Mouse (Mus musculus) embryonic stem cell, embryonic (primary cell): ENCODE measurements around the gene Spon2.

ENCODE experiments used
- CTCF ChIA-PET, 4 experiments: fragments of 300-600 bp in 2 of 4; fragments of 350-600 bp in 2 of 4; sonication (Branson Sonifier 250); formaldehyde crosslinking; loops; one replicate each; lab custom pipeline; 2022; ENCODE audit warnings: inconsistent platforms in 2 of 4; lab: Charles Lee
- POLR2A ChIA-PET, 4 experiments: fragments of 300-600 bp in 2 of 4; fragments of 350-600 bp in 2 of 4; sonication (Branson Sonifier 250); formaldehyde crosslinking; loops; one replicate each; lab custom pipeline; 2022; ENCODE audit warnings: antibody characterized with exemption in 4 of 4, inconsistent platforms in 1 of 4; lab: Charles Lee

Spon2 gene

GRCm38 (mm10) chr5:33222841-33223744 lies 4.8 kb upstream of the Spon2 start:
- ChIA-PET CTCF (no interaction called here), POLR2A (interaction anchor here in 2 of 4 experiments (0.7 to 1.3 kb wide), 3 partner anchors 9 to 17 kb away, joined by 3 to 4 read pairs (median 3); no protein-coding TSS in a partner anchor)

- CTCF ChIA-PET = interaction anchor here in 1 of 4 experiments (1.1 kb wide), 1 partner anchor 188 kb away, joined by 5 read pairs; no protein-coding TSS in a partner anchor
- POLR2A ChIA-PET = interaction anchor here in 2 of 4 experiments (1.3 kb wide), 2 partner anchors 10 to 12 kb away, joined by 3 to 4 read pairs; no protein-coding TSS in a partner anchor
These were observed 4.1 kb upstream of the Spon2 start for GRCm38 (mm10) chr5:33222389-33222788.

- POLR2A ChIA-PET = interaction anchor here in 1 of 4 experiments (0.5 to 3.1 kb wide), 2 partner anchors 9 to 59 kb away, joined by 3 to 14 read pairs; no protein-coding TSS in a partner anchor
- CTCF ChIA-PET = no interaction called here
These were observed 2.2 kb upstream of the Spon2 start for GRCm38 (mm10) chr5:33220350-33221044.

DNA sequence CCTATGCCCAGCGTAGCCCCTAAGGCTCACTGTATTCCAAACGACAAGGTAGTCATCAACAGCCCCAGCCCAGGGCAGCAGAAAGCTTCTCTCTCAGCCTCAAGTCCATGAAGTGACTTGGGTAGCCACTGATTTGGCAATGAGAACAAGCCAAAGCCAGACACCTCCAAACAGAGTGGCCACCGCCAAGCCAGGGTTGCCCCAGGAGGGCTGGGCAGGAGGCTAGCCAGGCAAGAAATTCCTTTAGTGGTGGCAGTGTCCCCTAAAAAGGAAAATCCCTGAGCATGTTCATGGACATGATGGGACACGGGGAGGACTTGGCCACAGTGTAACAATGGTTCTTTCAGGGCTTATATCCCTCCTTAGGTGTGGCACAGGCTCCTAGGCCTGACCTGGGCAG lies 1.6 kb upstream of the Spon2 start:
- POLR2A ChIA-PET = interaction anchor here in 1 of 4 experiments (0.5 to 3.1 kb wide), 3 partner anchors 10 to 59 kb away, joined by 3 to 14 read pairs (median 3); no protein-coding TSS in a partner anchor
- CTCF ChIA-PET = interaction anchor here in 1 of 4 experiments (1.6 kb wide), 1 partner anchor 59 kb away, joined by 5 read pairs; no protein-coding TSS in a partner anchor

- POLR2A ChIA-PET = interaction anchor here (0.7 to 3.1 kb wide), 10 partner anchors 10 to 359 kb away, joined by 3 to 14 read pairs (median 4); no protein-coding TSS in a partner anchor
- CTCF ChIA-PET = interaction anchor here in 3 of 4 experiments (0.7 to 2.2 kb wide), 6 partner anchors 14 to 175 kb away, joined by 3 to 7 read pairs (median 4); no protein-coding TSS in a partner anchor
These were observed 643 bp upstream of the Spon2 start for GRCm38 (mm10) chr5:33218746-33219449.

- ChIA-PET POLR2A (interaction anchor here in 3 of 4 experiments (0.6 to 3.1 kb wide), 14 partner anchors 9 to 318 kb away, joined by 3 to 14 read pairs (median 3); partner anchors contain the start of genes Ctbp1 (in 2 of the 3), Maea (in 2 of the 3) and Uvssa (in 1 of the 3)), CTCF (interaction anchor here in 3 of 4 experiments (1.0 to 2.2 kb wide), 6 partner anchors 27 to 183 kb away, joined by 3 to 7 read pairs (median 3); no protein-coding TSS in a partner anchor)
These were observed 592 bp downstream of the Spon2 start for GRCm38 (mm10) chr5:33217663-33218062.

DNA sequence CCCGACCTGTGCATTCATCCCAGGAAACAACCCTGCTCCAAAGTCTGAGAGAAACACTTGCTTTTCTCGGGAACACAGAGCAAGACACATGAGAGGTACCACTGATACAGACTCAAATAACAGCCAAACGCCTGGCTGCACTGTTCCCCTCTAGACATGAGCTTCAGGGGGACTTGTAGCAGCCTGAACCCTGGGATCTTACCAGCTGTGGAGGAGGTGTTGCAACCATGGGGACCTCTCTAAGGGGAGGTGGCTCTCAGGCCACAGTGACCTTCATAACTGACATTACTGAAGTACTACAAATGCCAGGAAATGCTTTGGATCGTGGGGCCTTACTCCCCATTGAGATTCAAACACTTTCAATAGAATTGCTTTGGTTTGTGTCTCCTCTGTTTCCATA lies 3.5 kb downstream of the Spon2 start:
- ChIA-PET CTCF (interaction anchor here in 1 of 4 experiments (0.6 kb wide), 1 partner anchor 235 kb away, joined by 4 read pairs; no protein-coding TSS in a partner anchor), POLR2A (no interaction called here)

DNA sequence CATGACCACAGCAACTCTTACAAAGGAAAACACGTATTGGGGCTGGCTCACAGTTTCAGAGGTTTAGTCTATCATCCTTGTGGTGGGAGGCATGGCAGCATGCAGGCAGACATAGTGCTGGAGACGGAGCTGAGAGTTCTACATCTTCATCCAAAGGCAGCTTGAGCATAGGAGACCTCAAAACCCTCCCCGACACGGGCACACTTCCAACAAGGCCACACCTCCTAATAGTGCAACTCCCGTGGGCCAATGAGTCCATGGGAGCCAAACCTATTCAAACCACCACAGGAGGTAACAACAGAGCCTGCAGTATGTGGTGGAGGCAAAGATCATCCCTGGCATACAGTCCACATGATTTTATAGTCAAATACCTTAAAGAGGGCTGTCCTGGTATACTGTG lies 7.0 kb downstream of the Spon2 start:
- ChIA-PET POLR2A (no interaction called here), CTCF (no interaction called here)

GRCm38 (mm10) chr5:33210515-33210914 lies 7.7 kb downstream of the Spon2 start:
- CTCF ChIA-PET = no interaction called here

DNA sequence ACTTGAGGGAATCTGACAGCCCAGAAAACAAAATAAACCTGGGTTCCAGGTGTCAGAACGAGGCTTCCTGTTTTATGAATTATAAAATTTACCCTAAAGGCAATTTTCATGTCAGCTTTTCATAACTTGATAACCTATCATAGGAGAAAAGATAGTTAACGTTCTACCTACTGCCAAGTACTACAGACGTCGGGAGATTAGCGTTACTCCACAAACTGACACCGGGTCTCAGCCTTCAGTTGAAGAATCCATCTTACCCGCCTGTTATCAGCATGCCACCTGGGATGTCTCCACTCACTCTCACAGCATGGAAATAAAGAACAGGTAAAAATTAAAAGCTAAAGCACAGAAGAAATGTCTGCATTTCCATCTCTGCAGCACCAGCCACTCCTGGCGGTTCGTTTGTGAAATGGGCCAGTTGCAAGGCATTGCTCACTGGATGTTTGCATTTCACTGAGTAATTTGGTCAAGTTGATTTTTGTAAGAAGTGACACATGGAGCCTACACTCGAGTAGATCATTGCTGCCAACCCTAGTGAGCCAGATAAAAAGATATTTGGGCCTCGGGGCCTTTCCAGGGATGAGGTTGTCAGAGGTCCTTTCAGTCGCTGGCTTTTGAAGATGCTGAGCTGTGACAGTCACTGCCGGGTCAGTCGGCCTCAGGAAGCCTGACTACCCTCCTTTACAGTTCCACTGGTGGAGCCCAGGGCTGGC lies 9.6 kb downstream of the Spon2 start:
- POLR2A ChIA-PET = interaction anchor here in 1 of 4 experiments (1.2 kb wide), 1 partner anchor 11 kb away, joined by 3 read pairs; no protein-coding TSS in a partner anchor
- CTCF ChIA-PET = no interaction called here

More at GRCm38 (mm10) chr5:33210515-33210914, 7.7 kb downstream of the Spon2 start:
- POLR2A ChIA-PET = no interaction called here

GRCm38 (mm10) chr5:33207136-33207535 lies 11.1 kb downstream of the Spon2 start:
- POLR2A ChIA-PET = no interaction called here
- CTCF ChIA-PET = no interaction called here

GRCm38 (mm10) chr5:33206328-33206727 lies 11.9 kb downstream of the Spon2 start:
- ChIA-PET POLR2A (no interaction called here), CTCF (no interaction called here)

DNA sequence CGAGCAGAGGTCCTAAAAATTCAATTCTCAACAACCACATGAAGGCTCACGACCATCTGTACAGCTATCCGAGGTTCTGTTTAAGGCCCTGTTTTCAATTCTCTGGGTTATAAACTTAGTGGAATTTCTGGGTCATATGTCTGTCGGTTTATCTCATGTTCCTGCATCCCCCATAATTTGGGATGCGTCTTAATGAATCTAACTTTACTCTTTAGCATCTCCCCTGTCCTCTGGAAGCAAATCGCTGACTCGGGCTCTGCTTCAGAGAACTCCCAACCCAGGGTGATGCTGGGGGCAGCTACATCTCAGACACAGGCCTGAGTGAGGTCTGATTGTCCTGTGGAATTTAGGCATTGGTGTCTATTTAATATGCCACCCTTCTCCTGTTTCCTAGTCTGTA lies 14.0 kb downstream of the Spon2 start:
- POLR2A ChIA-PET = interaction anchor here in 2 of 4 experiments (0.6 to 1.2 kb wide), 2 partner anchors 43 to 273 kb away, joined by 3 read pairs; no protein-coding TSS in a partner anchor
- CTCF ChIA-PET = interaction anchor here in 3 of 4 experiments (0.5 to 1.3 kb wide), 4 partner anchors 20 to 534 kb away, joined by 3 read pairs; no protein-coding TSS in a partner anchor

- CTCF ChIA-PET = interaction anchor here in 3 of 4 experiments (0.6 to 1.3 kb wide), 3 partner anchors 21 to 145 kb away, joined by 3 read pairs; no protein-coding TSS in a partner anchor
- POLR2A ChIA-PET = interaction anchor here in 1 of 4 experiments (1.2 kb wide), 1 partner anchor 43 kb away, joined by 3 read pairs; no protein-coding TSS in a partner anchor
These were observed 14.5 kb downstream of the Spon2 start for GRCm38 (mm10) chr5:33203691-33204242.

DNA sequence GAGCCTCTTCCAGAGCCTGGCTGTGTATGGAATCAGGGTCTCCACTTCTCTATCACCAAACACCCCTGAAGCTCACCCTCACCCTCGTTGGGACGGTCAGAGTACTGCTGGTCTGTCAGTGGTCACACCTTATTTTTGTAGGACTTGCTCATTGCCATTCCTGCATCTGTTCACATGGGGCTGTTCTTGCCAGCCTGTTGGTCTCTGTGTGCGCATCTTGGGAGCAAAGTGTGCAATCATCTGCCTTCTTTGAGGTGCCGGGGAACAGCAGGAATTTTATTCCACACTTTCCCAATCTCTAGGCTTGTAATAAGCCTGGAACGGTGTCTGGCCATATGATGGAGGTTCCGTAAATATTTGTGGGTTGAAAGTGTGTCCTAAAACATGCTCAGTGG lies 15.1 kb downstream of the Spon2 start:
- ChIA-PET POLR2A (no interaction called here), CTCF (no interaction called here)

DNA sequence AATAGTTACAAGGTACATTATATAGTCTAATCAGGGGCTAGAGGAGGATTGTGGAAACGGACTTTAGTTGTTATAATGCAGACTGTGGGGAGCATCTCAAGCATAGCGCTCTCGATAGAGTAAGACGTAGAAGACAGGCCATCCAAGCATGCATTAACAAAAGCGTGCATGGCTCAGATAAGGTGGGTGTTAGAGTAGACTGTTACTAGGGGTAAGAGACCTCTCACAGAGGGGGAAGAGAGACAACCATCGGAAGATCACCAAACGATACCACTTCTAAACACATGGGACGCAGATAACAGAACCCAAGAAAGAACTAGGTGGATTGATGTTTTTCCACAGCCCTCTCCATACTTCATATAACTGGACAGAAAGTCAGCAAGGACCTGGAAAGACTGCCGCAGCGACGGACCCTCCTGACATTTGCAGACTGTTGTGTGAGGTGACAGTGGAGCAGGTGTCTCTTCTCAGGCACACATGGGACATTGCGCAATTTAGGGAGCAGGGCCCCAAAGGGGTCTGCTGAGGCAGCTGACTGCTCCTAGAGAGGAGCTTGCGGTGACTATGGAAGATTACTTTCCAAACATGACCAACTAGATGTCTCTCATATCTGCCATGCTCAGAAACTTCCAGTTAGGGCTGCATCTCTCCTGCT lies 15.6 kb downstream of the Spon2 start:
- CTCF ChIA-PET = no interaction called here
- POLR2A ChIA-PET = interaction anchor here in 1 of 4 experiments (0.7 kb wide), 1 partner anchor 223 kb away, joined by 3 read pairs; no protein-coding TSS in a partner anchor
